Mouse (Mus musculus) CD4-positive, CD25-positive, alpha-beta regulatory T cell, adult 2 months (primary cell): ENCODE measurements around the gene Metap1d.

Source experiments
- DNase-seq: peaks from one replicate; pipeline ENCODE4 v3.0.0-alpha.2; 2012; ENCODE audit warnings: low read depth, low spot score

Gene Metap1d

GRCm38 (mm10) chr2:71526595-71527322, 73.7 kb downstream of the Metap1d start:
- no peak for DNase-seq

- DNase-seq = no peak
Observed at GRCm38 (mm10) chr2:71527323-71528013, 74.4 kb downstream of the Metap1d start.

- DNase-seq = no peak
Observed at GRCm38 (mm10) chr2:71528014-71528713, 75.1 kb downstream of the Metap1d start, which contains the start of gene Dlx1. TSS of gene Dlx1 (plus strand) at chr2:71528113.

GRCm38 (mm10) chr2:71528714-71529510, 75.8 kb downstream of the Metap1d start:
- DNase-seq = peak; percentile 17

- DNase-seq = peak; percentile 67
Observed at GRCm38 (mm10) chr2:71529511-71530351, 76.7 kb downstream of the Metap1d start.

GRCm38 (mm10) chr2:71530391-71531123, 77.5 kb downstream of the Metap1d start:
- peak; percentile 32 for DNase-seq

GRCm38 (mm10) chr2:71531124-71531590, 78.1 kb downstream of the Metap1d start:
- DNase-seq = no peak

GRCm38 (mm10) chr2:71531990-71532970, 79.2 kb downstream of the Metap1d start:
- DNase-seq = peak; percentile 31

- no peak for DNase-seq
Observed at GRCm38 (mm10) chr2:71533094-71533493, 80.0 kb downstream of the Metap1d start.

- no peak for DNase-seq
Observed at GRCm38 (mm10) chr2:71534242-71535052, 81.4 kb downstream of the Metap1d start.

- no peak for DNase-seq
Observed at GRCm38 (mm10) chr2:71540611-71541417, 87.7 kb downstream of the Metap1d start.

GRCm38 (mm10) chr2:71541418-71542226, 88.5 kb downstream of the Metap1d start:
- no peak for DNase-seq

GRCm38 (mm10) chr2:71542227-71542815, 89.2 kb downstream of the Metap1d start:
- no peak for DNase-seq

GRCm38 (mm10) chr2:71542816-71543301, 89.8 kb downstream of the Metap1d start:
- DNase-seq = peak; percentile 20

- DNase-seq = no peak
Observed at GRCm38 (mm10) chr2:71543531-71543930, 90.5 kb downstream of the Metap1d start.
